Mouse (Mus musculus) midbrain, postnatal 0 days (tissue): ENCODE measurements around the gene 1810013L24Rik. TPM values are rescaled to one million over a fixed set of nuclear protein-coding genes. Genes with fewer than 3 reads are reported as not detected.

Experiments used
- ATAC-seq: fragments of 200-750 bp; cut with Nextera tagmentation; 2 replicates; pipeline ENCODE4 v1.8.0; 2017; ENCODE audit warnings: moderate number of reproducible peaks, mild to moderate bottlenecking, moderate TSS enrichment, moderate library complexity; ENCODE audit not compliant: low FRiP score
- DNase-seq: peaks from one replicate; pipeline ENCODE4 v3.0.0-alpha.2; 2015; ENCODE audit warnings: low spot score
- H3K27ac ChIP-seq: fragments of 300-500 bp; sonication (generic); 2 replicates; pipeline ENCODE4 v1.5.1; 2014; ENCODE audit warnings: low read depth, mild to moderate bottlenecking, low read length, mixed read lengths
- H3K27me3 ChIP-seq: fragments of 300-500 bp; sonication (generic); 2 replicates; pipeline ENCODE4 v1.6.1; 2014; ENCODE audit warnings: low read length, control low read depth, mixed read lengths; ENCODE audit not compliant: insufficient read depth
- H3K36me3 ChIP-seq: fragments of 300-500 bp; sonication (generic); 2 replicates; pipeline ENCODE4 v1.6.1; 2014; ENCODE audit warnings: low read length, control low read depth, mixed read lengths; ENCODE audit not compliant: insufficient read depth
- H3K4me1 ChIP-seq: fragments of 300-500 bp; sonication (generic); 2 replicates; pipeline ENCODE4 v1.6.1; 2014; ENCODE audit warnings: mild to moderate bottlenecking, control low read depth, antibody characterized with exemption, low read length, mixed read lengths; ENCODE audit not compliant: insufficient read depth
- H3K4me2 ChIP-seq: fragments of 300-500 bp; sonication (generic); 2 replicates; pipeline ENCODE4 v1.6.1; 2014; ENCODE audit warnings: low read depth, mild to moderate bottlenecking, low read length, mixed read lengths; ENCODE audit not compliant: poor library complexity, severe bottlenecking
- H3K4me3 ChIP-seq: fragments of 300-500 bp; sonication (generic); 2 replicates; pipeline ENCODE4 v1.5.1; 2014; ENCODE audit warnings: low read depth, mild to moderate bottlenecking, low read length, moderate library complexity
- H3K9ac ChIP-seq: fragments of 300-500 bp; sonication (generic); replicated peaks from 2 replicates; pipeline ENCODE4 v1.6.1; 2014; ENCODE audit warnings: mild to moderate bottlenecking, low read length, moderate library complexity, mixed read lengths; ENCODE audit not compliant: poor library complexity, severe bottlenecking
- H3K9me3 ChIP-seq: fragments of 300-500 bp; sonication (generic); 2 replicates; pipeline ENCODE4 v1.6.1; 2016; ENCODE audit warnings: low read length, control low read depth
- CTCF ChIP-seq: IDR thresholded peaks from 2 replicates; pipeline ENCODE4 v1.5.1; 2016; ENCODE audit warnings: antibody characterized with exemption, mild to moderate bottlenecking
- WGBS: fragments of 180-500 bp; shearing (Covaris S2); extraction: QIAGEN DNeasy Blood & Tissue Kit; methylation state at CpG from one replicate; pipeline ENCODE4 v1.1.7; 2014; 5-methylcytosine and 5-hydroxymethylcytosine counted together
- polyA plus RNA-seq: library from polyadenylated mRNA; unstranded; fragments of >200 nt; fragmentation: Nextera tagmentation; extraction: Ambion mirVana; gene quantifications from 2 replicates; pipeline ENCODE4 v1.2.1, GENCODE M21; 2015
- total RNA-seq: library from RNA; depleted of rRNA; stranded (reverse); fragments of >200 nt; gene quantifications from 2 replicates; pipeline ENCODE4 v1.2.3, GENCODE M21; 2014

1810013L24Rik gene
- total and polyA plus RNA-seq, 2 experiments from 2014 or later = 13.6 to 64.0 TPM

GRCm38 (mm10) chr16:8817872-8818271 lies 12.0 kb upstream of the 1810013L24Rik start:
- Histone ChIP-seq H3K4me1 (no peaks in the 10 kb centered on the region), H3K27me3 (no peaks in the 10 kb centered on the region), H3K9me3 (no peaks in the 10 kb centered on the region), H3K4me3 (no peak overlapping the region), H3K36me3 (no peaks in the 10 kb centered on the region), H3K4me2 (no peak overlapping the region), H3K9ac (no peak overlapping the region), H3K27ac (no peak overlapping the region)
- TF ChIP-seq CTCF = no peak
- DNase-seq (no peak), ATAC-seq (no peak)
- 87% methylated on average over 4 of the region's 4 CpGs for WGBS

- H3K9ac ChIP-seq = no peak overlapping the region
- H3K9me3 ChIP-seq = no peaks in the 10 kb centered on the region
- H3K4me2 ChIP-seq = no peak overlapping the region
- no peaks in the 10 kb centered on the region for H3K4me1 ChIP-seq
- ATAC-seq (no peak), DNase-seq (no peak)
- no peaks in the 10 kb centered on the region for H3K27me3 ChIP-seq
- no peak for TF ChIP-seq CTCF
- 81% methylated on average over 1 of the region's 1 CpGs for WGBS
- no peak overlapping the region for H3K27ac ChIP-seq
- no peaks in the 10 kb centered on the region for H3K36me3 ChIP-seq
- no peak overlapping the region for H3K4me3 ChIP-seq
Measured at GRCm38 (mm10) chr16:8821429-8821828, 8.5 kb upstream of the 1810013L24Rik start.

- Histone ChIP-seq H3K27me3 (no peaks in the 10 kb centered on the region), H3K4me2 (no peak overlapping the region), H3K4me3 (no peak overlapping the region), H3K4me1 (no peaks in the 10 kb centered on the region), H3K36me3 (no peaks in the 10 kb centered on the region), H3K27ac (no peak overlapping the region), H3K9ac (no peak overlapping the region), H3K9me3 (no peaks in the 10 kb centered on the region)
- no peak for TF ChIP-seq CTCF
- WGBS = 86% methylated on average over 4 of the region's 4 CpGs
- no peak for DNase-seq
- no peak for ATAC-seq
Measured at GRCm38 (mm10) chr16:8822586-8822985, 7.3 kb upstream of the 1810013L24Rik start.

GRCm38 (mm10) chr16:8823661-8824060 lies 6.2 kb upstream of the 1810013L24Rik start:
- 78% methylated on average over 2 of the region's 2 CpGs for WGBS

GRCm38 (mm10) chr16:8827366-8827765 lies 2.5 kb upstream of the 1810013L24Rik start:
- H3K27me3 ChIP-seq = no peaks in the 10 kb centered on the region
- DNase-seq (no peak), ATAC-seq (no peak)
- WGBS = 91% methylated on average over 7 of the region's 7 CpGs
- no peaks in the 10 kb centered on the region for H3K36me3 ChIP-seq
- no peak overlapping the region for H3K4me3 ChIP-seq
- H3K9ac ChIP-seq = no peak overlapping the region
- H3K9me3 ChIP-seq = no peaks in the 10 kb centered on the region
- H3K4me1 ChIP-seq = peaks cover 2% of the 10 kb centered on the region; the same call in 1 of the 2 replicates
- no peak overlapping the region for H3K4me2 ChIP-seq
- no peak overlapping the region for H3K27ac ChIP-seq
- no peak for TF ChIP-seq CTCF

More at GRCm38 (mm10) chr16:8823661-8824060, 6.2 kb upstream of the 1810013L24Rik start:
- ATAC-seq = no peak
- Histone ChIP-seq H3K27ac (no peak overlapping the region), H3K9ac (no peak overlapping the region), H3K4me2 (no peak overlapping the region), H3K36me3 (no peaks in the 10 kb centered on the region), H3K9me3 (no peaks in the 10 kb centered on the region), H3K4me1 (no peaks in the 10 kb centered on the region), H3K27me3 (no peaks in the 10 kb centered on the region), H3K4me3 (no peak overlapping the region)
- DNase-seq = peak; percentile 7
- no peak for TF ChIP-seq CTCF

GRCm38 (mm10) chr16:8828636-8829563 lies 1.0 kb upstream of the 1810013L24Rik start:
- DNase-seq (peak; percentile 64), ATAC-seq (peak; percentile 59)
- peak overlapping the region; percentile 100 for H3K4me3 ChIP-seq
- no peaks in the 10 kb centered on the region for H3K9me3 ChIP-seq
- peak; percentile 59 for TF ChIP-seq CTCF
- H3K36me3 ChIP-seq = no peaks in the 10 kb centered on the region
- H3K9ac ChIP-seq = peak overlapping the region; percentile 69
- peak overlapping the region; percentile 90 for H3K27ac ChIP-seq
- peak overlapping the region; percentile 92 for H3K4me2 ChIP-seq
- WGBS = 12% methylated on average over 33 of the region's 33 CpGs
- H3K4me1 ChIP-seq = peaks cover 7% of the 10 kb centered on the region
- no peaks in the 10 kb centered on the region for H3K27me3 ChIP-seq
